Mouse (Mus musculus) brown adipose tissue, adult 24 weeks (tissue): Measurements from ENCODE around the gene Snx15. TPM values are rescaled to one million over a fixed set of nuclear protein-coding genes. Genes with fewer than 3 reads are reported as not detected.
"Not testable (repeated sequence)": the region's sequence is repeated elsewhere in the genome, so short reads cannot be mapped to it uniquely, and the experiment has no call there.

Experiments used
- H3K27ac ChIP-seq: fragments of 200-500 bp; replicated peaks from 2 replicates; pipeline ENCODE4 v1.5.1; 2012; ENCODE audit warnings: low read depth, mild to moderate bottlenecking, low read length
- H3K4me1 ChIP-seq: fragments of 200-500 bp; 2 replicates; pipeline ENCODE4 v1.6.1; 2012; ENCODE audit warnings: low read length, mixed read lengths; ENCODE audit not compliant: control insufficient read depth, insufficient read depth, insufficient read length
- H3K4me3 ChIP-seq: fragments of 200-500 bp; 2 replicates; pipeline ENCODE4 v1.5.1; 2012; ENCODE audit warnings: low read depth, mild to moderate bottlenecking, low read length, moderate library complexity; ENCODE audit not compliant: insufficient read depth
- polyA plus RNA-seq: library from polyadenylated mRNA; stranded (reverse); fragments of >200 nt; gene quantifications from 2 replicates; pipeline ENCODE4 v1.2.4, GENCODE M21; 2012; ENCODE audit not compliant: missing spikeins, insufficient read depth, insufficient read length

Snx15 gene
- 13.3 and 13.6 TPM in 2 replicates for polyA plus RNA-seq

DNA sequence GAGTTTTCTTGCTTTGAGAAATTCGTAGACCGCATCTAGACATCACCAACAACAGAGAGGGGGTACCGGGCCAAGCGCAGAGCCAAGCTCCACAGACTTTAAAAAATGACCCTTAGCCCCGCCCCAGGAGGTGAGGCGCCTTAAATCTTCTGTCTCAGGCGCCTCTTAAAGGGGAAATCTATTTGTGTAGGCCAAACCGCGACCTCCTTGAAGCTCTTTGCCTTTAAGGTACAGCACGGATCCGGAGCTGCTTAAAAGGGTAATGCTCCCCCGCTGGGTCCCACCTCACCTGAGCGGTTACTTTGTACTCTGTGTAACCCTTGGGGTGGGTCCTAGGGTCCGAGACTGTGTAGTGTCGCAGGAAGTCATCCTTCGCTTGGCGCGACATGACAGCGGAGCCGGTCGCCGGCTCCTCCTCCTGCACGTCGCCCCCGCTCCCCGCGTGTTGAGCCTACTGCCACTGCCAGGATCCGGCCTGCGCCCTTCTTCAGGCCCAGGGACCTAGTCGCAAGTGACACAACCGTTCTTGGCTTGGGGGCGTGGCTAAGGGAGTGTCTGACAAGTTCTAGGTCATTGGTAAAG is at the start of gene Snx15:
Snx15 (minus strand) TSS at position 545 of the 582 bp plus-strand sequence.
- Histone ChIP-seq H3K4me3 (peak within 1 kb of the TSS; percentile 68), H3K27ac (peak within 1 kb of the TSS; percentile 86), H3K4me1 (no peaks in the 10 kb centered on the region)

GRCm38 (mm10) chr19:6174771-6175170 is 46.7 kb upstream of the Snx15 start:
- no peak overlapping the region for H3K27ac ChIP-seq
- H3K4me1 ChIP-seq: no peaks in the 10 kb centered on the region
- no peak overlapping the region for H3K4me3 ChIP-seq

DNA sequence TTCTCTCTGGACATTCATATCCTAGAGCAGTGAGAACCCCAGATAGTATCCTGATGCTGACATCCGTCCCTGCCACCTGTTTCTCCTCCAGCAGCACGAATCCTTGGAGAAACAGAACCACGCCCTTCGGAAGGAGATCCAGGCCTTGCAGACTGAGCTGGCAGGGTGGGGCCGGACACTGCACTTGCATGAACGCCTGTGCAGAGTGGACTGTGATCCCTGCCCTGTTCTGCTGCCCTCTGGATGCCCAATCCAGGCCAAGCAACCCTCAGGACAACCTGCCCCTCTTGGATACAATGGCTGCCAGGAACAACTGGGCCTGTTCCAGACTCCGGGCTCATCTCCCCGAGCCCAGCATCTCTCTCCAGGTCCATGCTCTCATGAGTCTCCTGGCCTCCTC is 43.1 kb upstream of the Snx15 start:
- H3K4me3 ChIP-seq: no peak overlapping the region
- H3K4me1 ChIP-seq: no peaks in the 10 kb centered on the region
- H3K27ac ChIP-seq: no peak overlapping the region

GRCm38 (mm10) chr19:6166750-6167149 is 38.6 kb upstream of the Snx15 start:
- no peak overlapping the region for H3K27ac ChIP-seq

GRCm38 (mm10) chr19:6163872-6164547 is 35.9 kb upstream of the Snx15 start:
- Histone ChIP-seq H3K4me1 (no peaks in the 10 kb centered on the region), H3K27ac (no peak overlapping the region), H3K4me3 (peak overlapping the region; percentile 50)

More at GRCm38 (mm10) chr19:6166750-6167149, 38.6 kb upstream of the Snx15 start:
- Histone ChIP-seq H3K4me1 (no peaks in the 10 kb centered on the region), H3K4me3 (no peak overlapping the region)

GRCm38 (mm10) chr19:6157220-6157619 is 29.1 kb upstream of the Snx15 start:
- no peaks in the 10 kb centered on the region for H3K4me1 ChIP-seq
- no peak overlapping the region for H3K27ac ChIP-seq
- no peak overlapping the region for H3K4me3 ChIP-seq

DNA sequence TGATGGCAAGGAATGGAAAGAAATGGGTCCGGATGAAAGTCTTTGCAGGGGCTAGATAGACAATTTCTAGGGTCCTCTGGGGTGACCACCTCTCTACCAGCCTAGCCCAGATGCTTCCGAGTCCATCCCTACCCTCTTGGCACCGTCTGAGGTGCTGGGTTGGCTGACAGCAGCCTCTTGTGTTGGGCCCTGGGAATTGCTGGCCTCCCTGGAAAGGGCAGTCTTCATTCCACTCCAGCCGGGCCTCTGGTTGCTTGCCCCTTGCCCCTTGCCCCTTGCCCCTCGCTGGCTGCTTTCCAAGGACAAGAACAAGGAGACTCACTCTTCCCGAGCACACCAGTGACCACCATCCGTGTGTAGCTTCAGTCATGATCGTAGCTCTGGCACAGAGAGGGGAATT is 28.3 kb upstream of the Snx15 start:
- no peak overlapping the region for H3K27ac ChIP-seq
- no peak overlapping the region for H3K4me3 ChIP-seq
- no peaks in the 10 kb centered on the region for H3K4me1 ChIP-seq

- no peak overlapping the region for H3K27ac ChIP-seq
- H3K4me3 ChIP-seq: no peak overlapping the region
Observed at GRCm38 (mm10) chr19:6155174-6155573, 27.1 kb upstream of the Snx15 start.

GRCm38 (mm10) chr19:6144842-6145241 is 16.7 kb upstream of the Snx15 start:
- H3K4me3 ChIP-seq: no peak overlapping the region
- H3K4me1 ChIP-seq: no peaks in the 10 kb centered on the region
- H3K27ac ChIP-seq: no peak overlapping the region

More at GRCm38 (mm10) chr19:6155174-6155573, 27.1 kb upstream of the Snx15 start:
- H3K4me1 ChIP-seq: no peaks in the 10 kb centered on the region

DNA sequence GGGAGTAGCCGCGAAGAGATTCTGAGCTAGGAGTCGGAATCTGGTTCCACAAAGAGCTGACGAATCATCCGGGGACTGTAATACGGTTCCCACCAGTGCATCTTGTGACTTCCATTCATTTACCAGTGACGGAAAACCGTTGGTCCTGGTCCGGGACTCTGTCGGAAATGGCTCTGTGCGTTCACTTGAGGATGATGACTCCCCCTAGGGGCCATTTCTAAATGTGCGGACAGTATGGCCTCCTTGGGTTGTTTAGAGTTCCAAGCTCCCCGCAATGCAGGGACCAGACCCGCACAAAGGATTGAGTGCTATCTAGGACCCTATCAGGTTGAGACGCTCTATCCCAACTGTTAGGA is 13.3 kb upstream of the Snx15 start, which contains the start of gene Arl2:
Arl2 (minus strand) TSS at position 155 of the 356 bp plus-strand sequence.
- H3K4me1 ChIP-seq: no peaks in the 10 kb centered on the region
- H3K4me3 ChIP-seq: peak within 1 kb of the TSS; percentile 90
- peak within 1 kb of the TSS; percentile 92 for H3K27ac ChIP-seq

GRCm38 (mm10) chr19:6140678-6141393 is 12.7 kb upstream of the Snx15 start, which contains the start of gene Batf2:
Batf2 (plus strand) TSS chr19:6140983.
- no peaks in the 10 kb centered on the region for H3K4me1 ChIP-seq
- H3K27ac ChIP-seq: peak within 1 kb of the TSS; percentile 92
- H3K4me3 ChIP-seq: peak within 1 kb of the TSS; percentile 90

GRCm38 (mm10) chr19:6140374-6140677 is 12.2 kb upstream of the Snx15 start:
- no peaks in the 10 kb centered on the region for H3K4me1 ChIP-seq
- H3K27ac ChIP-seq: peak overlapping the region; percentile 92
- peak overlapping the region; percentile 90 for H3K4me3 ChIP-seq

DNA sequence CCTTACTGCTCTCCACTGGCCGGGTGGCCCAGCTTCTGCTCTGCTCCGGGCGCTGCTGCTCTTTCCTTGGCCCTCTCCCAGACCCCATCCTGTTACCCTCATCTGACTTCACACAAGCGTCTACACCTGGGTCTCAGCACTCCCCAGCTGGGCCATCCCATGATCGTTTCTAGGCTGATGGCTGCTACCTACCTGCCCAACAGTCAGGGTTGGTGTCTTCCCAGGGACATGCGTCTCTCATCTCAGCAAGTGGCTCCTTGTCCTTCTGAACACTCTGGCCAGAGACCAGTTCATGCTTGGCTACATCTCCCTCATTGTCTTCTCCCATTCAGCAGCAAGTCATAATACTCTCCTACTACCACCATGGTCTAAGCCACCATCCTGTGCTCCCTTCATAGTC is 11.6 kb upstream of the Snx15 start:
- H3K4me1 ChIP-seq: no peaks in the 10 kb centered on the region
- H3K27ac ChIP-seq: no peak overlapping the region
- H3K4me3 ChIP-seq: peak overlapping the region; percentile 15; the same call in 1 of the 2 replicates

- H3K4me1 ChIP-seq: no peaks in the 10 kb centered on the region
- H3K4me3 ChIP-seq: no peak overlapping the region
- no peak overlapping the region for H3K27ac ChIP-seq
Observed at GRCm38 (mm10) chr19:6136397-6136796, 8.3 kb upstream of the Snx15 start.

DNA sequence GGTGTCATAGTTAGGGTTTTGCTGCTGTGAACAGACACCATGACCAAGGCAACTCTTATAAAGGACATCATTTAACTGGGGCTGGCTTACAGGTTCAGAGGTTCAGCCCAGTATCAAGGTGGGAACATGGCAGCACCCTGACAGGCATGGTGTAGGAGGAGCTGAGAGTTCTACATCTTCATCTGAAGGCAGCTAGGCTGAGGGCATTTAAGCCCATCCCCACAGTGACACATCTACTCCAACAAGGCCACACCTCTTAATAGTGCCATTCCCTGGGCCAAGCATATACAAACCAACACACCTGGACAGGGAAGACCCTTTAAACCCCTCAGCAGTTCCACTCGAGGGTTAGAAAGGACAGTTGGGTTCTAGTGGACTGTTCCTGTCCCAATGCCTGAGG is 5.1 kb upstream of the Snx15 start:
- not testable (repeated sequence) for H3K4me3 ChIP-seq, H3K27ac ChIP-seq, H3K4me1 ChIP-seq
